Mouse (Mus musculus): Measurements from ENCODE around the gene Ucma. TPM values are rescaled to one million over a fixed set of nuclear protein-coding genes. Genes with fewer than 3 reads are reported as not detected.
"Not testable (repeated sequence)": the region's sequence is repeated elsewhere in the genome, so short reads cannot be mapped to it uniquely, and the experiment has no call there.

Gene Ucma
- polyA plus RNA-seq (2016; fragmentation: Nextera tagmentation; extraction: Ambion mirVana): 0.21 TPM in 1 of 2 replicates, not detected in the other

GRCm38 (mm10) chr2:4975807-4976206 is at the start of gene Ucma:
Gene Ucma, plus strand, starts transcription at chr2:4976122.
- WGBS: 74% methylated on average over 5 of the region's 5 CpGs
- Histone ChIP-seq H3K36me3 (no peaks in the 10 kb centered on the region), H3K27ac (no peak within 1 kb of the TSS), H3K4me1 (replicated peaks) (peaks cover 11% of the 10 kb centered on the region), H3K27me3 (ENCODE audit: insufficient read depth, poor library complexity, severe bottlenecking) (no peaks in the 10 kb centered on the region), H3K9me3 (no peaks in the 10 kb centered on the region), H3K4me3 (no peak within 1 kb of the TSS)
- DNase-seq (ENCODE audit: low spot score): no peak

- H3K4me1 ChIP-seq (replicated peaks): no peaks in the 10 kb centered on the region
- no peaks in the 10 kb centered on the region for H3K27me3 ChIP-seq (ENCODE audit: insufficient read depth, poor library complexity, severe bottlenecking)
- H3K27ac ChIP-seq: no peak overlapping the region
- DNase-seq (ENCODE audit: low spot score): no peak
- peaks cover 45% of the 10 kb centered on the region for H3K36me3 ChIP-seq
- WGBS: 86% methylated on average over 3 of the region's 3 CpGs
- no peak overlapping the region for H3K4me3 ChIP-seq
- H3K9me3 ChIP-seq: peaks cover 5% of the 10 kb centered on the region; the same call in 1 of the 2 replicates
Measured at GRCm38 (mm10) chr2:4927391-4927790, 48.5 kb upstream of the Ucma start.

GRCm38 (mm10) chr2:4929230-4929629 is 46.7 kb upstream of the Ucma start:
- no peak for DNase-seq (ENCODE audit: low spot score)
- Histone ChIP-seq H3K4me3 (no peak overlapping the region), H3K9me3 (peaks cover 5% of the 10 kb centered on the region; the same call in 1 of the 2 replicates), H3K27me3 (ENCODE audit: insufficient read depth, poor library complexity, severe bottlenecking) (no peaks in the 10 kb centered on the region), H3K27ac (no peak overlapping the region), H3K36me3 (peaks cover 51% of the 10 kb centered on the region), H3K4me1 (replicated peaks) (no peaks in the 10 kb centered on the region)
- 89% methylated on average over 2 of the region's 2 CpGs for WGBS

GRCm38 (mm10) chr2:4934516-4934915 is 41.4 kb upstream of the Ucma start:
- no peaks in the 10 kb centered on the region for H3K4me1 ChIP-seq (replicated peaks)
- WGBS: 93% methylated on average over 9 of the region's 9 CpGs
- H3K9me3 ChIP-seq: no peaks in the 10 kb centered on the region
- H3K4me3 ChIP-seq: no peak overlapping the region
- no peak overlapping the region for H3K27ac ChIP-seq
- no peaks in the 10 kb centered on the region for H3K27me3 ChIP-seq (ENCODE audit: insufficient read depth, poor library complexity, severe bottlenecking)
- peaks cover 62% of the 10 kb centered on the region for H3K36me3 ChIP-seq
- DNase-seq (ENCODE audit: low spot score): no peak

GRCm38 (mm10) chr2:4937931-4938330 is 38.0 kb upstream of the Ucma start:
- Histone ChIP-seq H3K4me1 (replicated peaks) (no peaks in the 10 kb centered on the region), H3K27ac (no peak overlapping the region), H3K36me3 (peaks cover 50% of the 10 kb centered on the region), H3K4me3 (no peak overlapping the region), H3K27me3 (ENCODE audit: insufficient read depth, poor library complexity, severe bottlenecking) (no peaks in the 10 kb centered on the region), H3K9me3 (no peaks in the 10 kb centered on the region)
- WGBS: 91% methylated on average over 7 of the region's 7 CpGs
- no peak for DNase-seq (ENCODE audit: low spot score)

- H3K4me3 ChIP-seq: no peak overlapping the region
- WGBS: 90% methylated on average over 11 of the region's 11 CpGs
- no peak overlapping the region for H3K27ac ChIP-seq
- H3K4me1 ChIP-seq (replicated peaks): no peaks in the 10 kb centered on the region
- peaks cover 8% of the 10 kb centered on the region for H3K9me3 ChIP-seq
- no peak for DNase-seq (ENCODE audit: low spot score)
- no peaks in the 10 kb centered on the region for H3K27me3 ChIP-seq (ENCODE audit: insufficient read depth, poor library complexity, severe bottlenecking)
- H3K36me3 ChIP-seq: peaks cover 39% of the 10 kb centered on the region
Measured at GRCm38 (mm10) chr2:4940861-4941260, 35.1 kb upstream of the Ucma start.

GRCm38 (mm10) chr2:4949691-4950090 is 26.2 kb upstream of the Ucma start:
- H3K27ac ChIP-seq; H3K4me1 ChIP-seq (replicated peaks); H3K4me3 ChIP-seq; H3K36me3 ChIP-seq; DNase-seq (ENCODE audit: low spot score); H3K27me3 ChIP-seq (ENCODE audit: insufficient read depth, poor library complexity, severe bottlenecking); H3K9me3 ChIP-seq: not testable (repeated sequence)
- 85% methylated on average over 8 of the region's 8 CpGs for WGBS

GRCm38 (mm10) chr2:4950986-4951385 is 24.9 kb upstream of the Ucma start:
- Histone ChIP-seq H3K4me3 (no peak overlapping the region), H3K4me1 (replicated peaks) (no peaks in the 10 kb centered on the region), H3K27me3 (ENCODE audit: insufficient read depth, poor library complexity, severe bottlenecking) (no peaks in the 10 kb centered on the region), H3K36me3 (no peaks in the 10 kb centered on the region), H3K9me3 (no peaks in the 10 kb centered on the region), H3K27ac (no peak overlapping the region)
- WGBS: 83% methylated on average over 2 of the region's 2 CpGs
- no peak for DNase-seq (ENCODE audit: low spot score)

- H3K4me1 ChIP-seq (replicated peaks): no peaks in the 10 kb centered on the region
- 83% methylated on average over 6 of the region's 6 CpGs for WGBS
- no peaks in the 10 kb centered on the region for H3K27me3 ChIP-seq (ENCODE audit: insufficient read depth, poor library complexity, severe bottlenecking)
- DNase-seq (ENCODE audit: low spot score): no peak
- no peak overlapping the region for H3K4me3 ChIP-seq
- H3K27ac ChIP-seq: no peak overlapping the region
- H3K36me3 ChIP-seq: no peaks in the 10 kb centered on the region
- H3K9me3 ChIP-seq: no peaks in the 10 kb centered on the region
Measured at GRCm38 (mm10) chr2:4954216-4954760, 21.6 kb upstream of the Ucma start.

- 89% methylated on average over 12 of the region's 12 CpGs for WGBS
- Histone ChIP-seq H3K4me3 (no peak overlapping the region), H3K27ac (no peak overlapping the region), H3K27me3 (ENCODE audit: insufficient read depth, poor library complexity, severe bottlenecking) (no peaks in the 10 kb centered on the region), H3K9me3 (no peaks in the 10 kb centered on the region), H3K36me3 (no peaks in the 10 kb centered on the region), H3K4me1 (replicated peaks) (no peaks in the 10 kb centered on the region)
- DNase-seq (ENCODE audit: low spot score): no peak
Measured at GRCm38 (mm10) chr2:4958039-4958438, 17.9 kb upstream of the Ucma start.

GRCm38 (mm10) chr2:4967806-4968205 is 8.1 kb upstream of the Ucma start:
- H3K27me3 ChIP-seq (ENCODE audit: insufficient read depth, poor library complexity, severe bottlenecking): no peaks in the 10 kb centered on the region
- H3K27ac ChIP-seq: no peak overlapping the region
- no peaks in the 10 kb centered on the region for H3K4me1 ChIP-seq (replicated peaks)
- DNase-seq (ENCODE audit: low spot score): no peak
- no peak overlapping the region for H3K4me3 ChIP-seq
- no peaks in the 10 kb centered on the region for H3K36me3 ChIP-seq
- H3K9me3 ChIP-seq: no peaks in the 10 kb centered on the region
- 93% methylated on average over 2 of the region's 2 CpGs for WGBS

- Histone ChIP-seq H3K9me3 (no peaks in the 10 kb centered on the region), H3K36me3 (no peaks in the 10 kb centered on the region), H3K4me3 (no peak overlapping the region), H3K4me1 (replicated peaks) (no peaks in the 10 kb centered on the region), H3K27ac (no peak overlapping the region), H3K27me3 (ENCODE audit: insufficient read depth, poor library complexity, severe bottlenecking) (no peaks in the 10 kb centered on the region)
- WGBS: 73% methylated on average over 2 of the region's 2 CpGs
- DNase-seq (ENCODE audit: low spot score): no peak
Measured at GRCm38 (mm10) chr2:4969083-4969482, 6.8 kb upstream of the Ucma start.

- Histone ChIP-seq H3K27ac (no peak overlapping the region), H3K36me3 (no peaks in the 10 kb centered on the region), H3K4me1 (replicated peaks) (peaks cover 11% of the 10 kb centered on the region), H3K9me3 (no peaks in the 10 kb centered on the region), H3K27me3 (ENCODE audit: insufficient read depth, poor library complexity, severe bottlenecking) (no peaks in the 10 kb centered on the region), H3K4me3 (no peak overlapping the region)
- WGBS: 35% methylated on average over 8 of the region's 8 CpGs
- no peak for DNase-seq (ENCODE audit: low spot score)
Measured at GRCm38 (mm10) chr2:4978091-4978490, 2.2 kb downstream of the Ucma start.

GRCm38 (mm10) chr2:4983987-4984386 is 8.1 kb downstream of the Ucma start:
- H3K36me3 ChIP-seq: no peaks in the 10 kb centered on the region
- H3K4me1 ChIP-seq (replicated peaks): no peaks in the 10 kb centered on the region
- H3K27ac ChIP-seq: no peak overlapping the region
- H3K4me3 ChIP-seq: no peak overlapping the region
- H3K9me3 ChIP-seq: no peaks in the 10 kb centered on the region
- H3K27me3 ChIP-seq (ENCODE audit: insufficient read depth, poor library complexity, severe bottlenecking): no peaks in the 10 kb centered on the region
- no peak for DNase-seq (ENCODE audit: low spot score)
- WGBS: 31% methylated on average over 5 of the region's 5 CpGs

Data from hindbrain, embryonic 10.5 days (tissue).